Mouse (Mus musculus): Measurements from ENCODE around the gene Rpe65.

Gene Rpe65

GRCm38 (mm10) chr3:159598875-159599274 lies at the start of gene Rpe65:
Gene Rpe65 (plus strand): TSS chr3:159599175.
- in situ Hi-C loops (cut with MboI, MseI): no loop called here

- in situ Hi-C loops (cut with MboI, MseI): no loop called here
These were observed 48.8 kb upstream of the Rpe65 start for GRCm38 (mm10) chr3:159550224-159550623.

- in situ Hi-C loops (cut with MboI, MseI): no loop called here
These were observed 16.0 kb downstream of the Rpe65 start for GRCm38 (mm10) chr3:159614977-159615376.

GRCm38 (mm10) chr3:159621026-159621425 lies 22.1 kb downstream of the Rpe65 start:
- in situ Hi-C loops (cut with MboI, MseI): no loop called here

- in situ Hi-C loops (cut with MboI, MseI): no loop called here
These were observed 25.0 kb downstream of the Rpe65 start for GRCm38 (mm10) chr3:159624010-159624409.

GRCm38 (mm10) chr3:159660741-159661140 lies 61.8 kb downstream of the Rpe65 start:
- in situ Hi-C loops (cut with MboI, MseI): no loop called here

- in situ Hi-C loops (cut with MboI, MseI): no loop called here
These were observed 64.4 kb downstream of the Rpe65 start for GRCm38 (mm10) chr3:159663333-159663732.
